Mouse (Mus musculus) layer of hippocampus, adult 11-12 months (tissue): ENCODE results near the gene Tor1aip2.

Experiments used
- DNase-seq: peaks from one replicate; pipeline ENCODE4 v3.0.0; 2022; ENCODE audit warnings: low spot score

The Tor1aip2 gene

DNA sequence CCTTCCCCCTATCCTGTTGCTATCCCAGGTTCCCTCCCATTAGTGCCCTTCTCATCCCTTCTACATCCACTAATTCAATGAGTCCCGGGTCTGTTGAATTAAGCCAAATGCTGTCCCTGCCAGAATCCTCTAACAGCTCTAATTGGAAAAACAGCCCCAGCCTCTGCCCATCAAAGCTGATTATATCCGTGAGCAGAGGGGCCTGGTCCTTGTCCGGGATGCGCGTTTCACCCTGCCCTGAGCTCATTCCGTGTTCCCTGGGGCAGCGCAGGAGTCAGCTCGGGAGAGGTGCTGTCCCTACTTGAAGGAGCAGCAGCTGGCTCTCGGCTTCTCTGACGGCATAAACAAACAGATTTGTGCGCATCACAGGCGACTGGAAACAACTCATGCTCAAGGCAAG is 76.5 kb downstream of the Tor1aip2 start:
- no peak for DNase-seq

GRCm38 (mm10) chr1:156112142-156112541 is 76.9 kb downstream of the Tor1aip2 start:
- no peak for DNase-seq

- no peak for DNase-seq
These were observed 78.8 kb downstream of the Tor1aip2 start for GRCm38 (mm10) chr1:156113884-156114499.

DNA sequence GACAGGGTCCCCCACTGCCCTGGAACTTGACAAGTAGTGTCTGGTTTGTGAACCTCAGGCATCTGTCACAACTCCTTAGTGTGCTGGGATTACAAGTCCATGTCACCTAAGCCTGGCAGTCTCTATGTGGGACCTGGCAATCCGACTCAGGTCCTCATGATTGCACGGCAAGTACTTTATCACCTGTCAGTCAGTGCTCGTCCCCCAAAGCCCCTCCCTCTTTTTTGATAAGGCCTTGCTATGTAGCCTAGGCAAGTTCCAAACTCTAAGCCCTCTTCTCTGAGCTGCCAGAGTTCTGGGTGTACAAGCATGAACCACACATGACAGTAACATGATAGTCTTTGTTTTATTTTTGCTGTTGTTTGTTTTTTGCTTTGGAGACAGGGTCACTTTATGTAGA is 81.6 kb downstream of the Tor1aip2 start:
- no peak for DNase-seq
